Mouse (Mus musculus): ENCODE data around the gene Cdadc1. TPM values are rescaled to one million over a fixed set of nuclear protein-coding genes. Genes with fewer than 3 reads are reported as not detected.

The Cdadc1 gene
- polyA plus RNA-seq, 1 experiment from 2014 or later = 38.6 TPM

- CTCF ChIA-PET = interaction anchor here (1.4 to 2.1 kb wide), 2 partner anchors 9 to 12 kb away, joined by 5 to 7 read pairs; no protein-coding TSS in a partner anchor
- in situ Hi-C loops (cut with MboI; ENCODE audit: low pct_unique_long_range_greater_than_20kb) = no loop called here
- no peak for ATAC-seq
- TF ChIP-seq CTCF (IDR thresholded peaks at IDR 0.05) = no peak
- no peak for DNase-seq (ENCODE audit: low read depth, low spot score)
- H3K27me3 ChIP-seq = no peaks in the 10 kb centered on the region
- POLR2A ChIA-PET = no interaction called here
These were observed 53.8 kb downstream of the Cdadc1 start for GRCm38 (mm10) chr14:59543956-59544355.

- no peak for DNase-seq (ENCODE audit: low read depth, low spot score)
- in situ Hi-C loops (cut with MboI; ENCODE audit: low pct_unique_long_range_greater_than_20kb) = no loop called here
- H3K27me3 ChIP-seq = no peaks in the 10 kb centered on the region
- ATAC-seq = no peak
- POLR2A ChIA-PET = no interaction called here
- CTCF ChIA-PET = interaction anchor here (0.8 to 2.1 kb wide), 3 partner anchors 8 to 75 kb away, joined by 4 to 7 read pairs (median 5); no protein-coding TSS in a partner anchor
- no peak for TF ChIP-seq CTCF (IDR thresholded peaks at IDR 0.05)
These were observed 54.5 kb downstream of the Cdadc1 start for GRCm38 (mm10) chr14:59543158-59543826.

DNA sequence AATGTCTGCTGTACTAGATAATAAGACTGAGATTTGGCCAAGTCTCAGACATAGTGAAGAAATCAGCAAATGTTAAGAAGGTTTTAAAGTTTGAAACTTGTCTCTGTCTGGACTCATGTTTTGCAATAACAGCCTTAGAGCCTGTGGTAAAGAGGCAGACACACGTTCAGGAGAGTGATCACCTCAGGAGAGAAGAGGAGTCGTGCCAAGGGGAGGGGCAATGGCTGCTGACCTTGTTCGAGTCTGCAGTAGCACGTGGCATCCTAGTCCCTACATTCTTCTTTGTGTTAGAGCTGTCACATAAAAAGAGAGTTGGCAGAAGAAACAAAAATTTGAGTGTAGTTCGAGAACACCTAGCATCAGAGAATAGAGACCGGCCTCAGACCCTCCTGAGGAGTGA is 57.0 kb downstream of the Cdadc1 start:
- in situ Hi-C loops (cut with MboI; ENCODE audit: low pct_unique_long_range_greater_than_20kb) = no loop called here
- CTCF ChIA-PET = no interaction called here
- TF ChIP-seq CTCF (IDR thresholded peaks at IDR 0.05) = no peak
- no peaks in the 10 kb centered on the region for H3K27me3 ChIP-seq
- DNase-seq (ENCODE audit: low read depth, low spot score) (no peak), ATAC-seq (no peak)
- POLR2A ChIA-PET = no interaction called here

DNA sequence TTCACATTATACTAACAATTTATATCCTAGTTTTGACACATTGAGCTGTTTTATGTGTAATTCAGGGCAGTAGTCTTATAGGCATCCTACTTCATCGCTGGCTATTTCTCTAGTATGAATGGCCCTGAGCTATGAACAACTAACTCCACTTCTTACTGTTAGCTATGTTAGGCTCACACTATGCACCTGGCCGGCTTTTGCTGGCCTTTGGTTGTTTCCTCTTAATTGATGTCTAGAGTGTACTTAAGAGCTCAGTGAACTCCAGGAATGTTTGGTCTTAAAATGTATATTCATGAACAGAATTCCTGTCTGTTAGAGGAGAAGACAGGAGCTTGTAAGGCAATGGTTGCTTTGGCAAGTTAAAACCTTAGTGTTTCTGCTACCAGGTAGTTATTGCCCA is 57.5 kb downstream of the Cdadc1 start:
- DNase-seq (ENCODE audit: low read depth, low spot score) (no peak), ATAC-seq (no peak)
- ChIA-PET POLR2A (no interaction called here), CTCF (no interaction called here)
- H3K27me3 ChIP-seq = no peaks in the 10 kb centered on the region
- in situ Hi-C loops (cut with MboI; ENCODE audit: low pct_unique_long_range_greater_than_20kb) = no loop called here
- TF ChIP-seq CTCF (IDR thresholded peaks at IDR 0.05) = no peak

GRCm38 (mm10) chr14:59537829-59538432 is 59.8 kb downstream of the Cdadc1 start:
- POLR2A ChIA-PET = interaction anchor here (0.6 kb wide), 1 partner anchor 25 kb away, joined by 5 read pairs; no protein-coding TSS in a partner anchor
- no peak for TF ChIP-seq CTCF (IDR thresholded peaks at IDR 0.05)
- CTCF ChIA-PET = interaction anchor here (3.3 kb wide), 1 partner anchor 9 kb away, joined by 9 read pairs; no protein-coding TSS in a partner anchor

GRCm38 (mm10) chr14:59533908-59534307 is 63.9 kb downstream of the Cdadc1 start:
- TF ChIP-seq CTCF (IDR thresholded peaks at IDR 0.05) = no peak
- in situ Hi-C loops (cut with MboI; ENCODE audit: low pct_unique_long_range_greater_than_20kb) = no loop called here
- CTCF ChIA-PET = interaction anchor here (0.9 kb wide), 1 partner anchor 23 kb away, joined by 3 read pairs; no protein-coding TSS in a partner anchor
- DNase-seq (ENCODE audit: low read depth, low spot score) = no peak
- POLR2A ChIA-PET = interaction anchor here (0.6 kb wide), 1 partner anchor 17 kb away, joined by 3 read pairs; no protein-coding TSS in a partner anchor
- no peaks in the 10 kb centered on the region for H3K27me3 ChIP-seq
- ATAC-seq = no peak

More at GRCm38 (mm10) chr14:59537829-59538432, 59.8 kb downstream of the Cdadc1 start:
- no peak for ATAC-seq
- in situ Hi-C loops (cut with MboI; ENCODE audit: low pct_unique_long_range_greater_than_20kb) = no loop called here
- no peak for DNase-seq (ENCODE audit: low read depth, low spot score)
- H3K27me3 ChIP-seq = no peaks in the 10 kb centered on the region

DNA sequence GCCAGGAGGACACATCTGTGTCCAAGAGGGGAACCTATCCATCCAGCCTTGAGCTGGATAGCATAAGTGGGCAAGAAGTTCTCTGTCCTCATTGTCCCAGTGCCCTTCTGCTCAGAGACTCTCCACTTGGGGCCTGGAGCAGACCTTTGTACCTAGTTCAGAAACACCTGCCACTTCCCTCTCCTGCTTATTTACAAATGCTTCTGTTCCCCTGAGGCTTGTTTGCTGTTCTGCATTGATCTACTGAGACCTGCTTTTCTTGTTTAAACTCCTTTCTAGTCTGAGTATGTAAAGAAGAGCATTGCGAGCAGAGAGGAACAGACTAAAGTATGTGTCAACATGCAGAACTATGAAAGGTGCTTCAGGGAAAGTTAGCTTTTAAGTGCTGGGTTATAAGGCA is 64.8 kb downstream of the Cdadc1 start:
- no peak for TF ChIP-seq CTCF (IDR thresholded peaks at IDR 0.05)
- CTCF ChIA-PET = interaction anchor here (1.8 kb wide), 1 partner anchor 46 kb away, joined by 4 read pairs; no protein-coding TSS in a partner anchor
- ATAC-seq = no peak
- in situ Hi-C loops (cut with MboI; ENCODE audit: low pct_unique_long_range_greater_than_20kb) = no loop called here
- no peaks in the 10 kb centered on the region for H3K27me3 ChIP-seq
- POLR2A ChIA-PET = no interaction called here
- no peak for DNase-seq (ENCODE audit: low read depth, low spot score)

- ChIA-PET POLR2A (interaction anchor here (0.5 kb wide), 1 partner anchor 32 kb away, joined by 3 read pairs; no protein-coding TSS in a partner anchor), CTCF (no interaction called here)
- no peaks in the 10 kb centered on the region for H3K27me3 ChIP-seq
- ATAC-seq = no peak
- DNase-seq (ENCODE audit: low read depth, low spot score) = no peak
- in situ Hi-C loops (cut with MboI; ENCODE audit: low pct_unique_long_range_greater_than_20kb) = no loop called here
- no peak for TF ChIP-seq CTCF (IDR thresholded peaks at IDR 0.05)
These were observed 67.0 kb downstream of the Cdadc1 start for GRCm38 (mm10) chr14:59530801-59531200.

- H3K27me3 ChIP-seq = no peaks in the 10 kb centered on the region
- ChIA-PET CTCF (no interaction called here), POLR2A (no interaction called here)
- TF ChIP-seq CTCF (IDR thresholded peaks at IDR 0.05) = no peak
- in situ Hi-C loops (cut with MboI; ENCODE audit: low pct_unique_long_range_greater_than_20kb) = no loop called here
- ATAC-seq = no peak
- DNase-seq (ENCODE audit: low read depth, low spot score) = no peak
These were observed 71.9 kb downstream of the Cdadc1 start for GRCm38 (mm10) chr14:59525843-59526242.

- in situ Hi-C loops (cut with MboI; ENCODE audit: low pct_unique_long_range_greater_than_20kb) = no loop called here
- ChIA-PET POLR2A (no interaction called here), CTCF (no interaction called here)
- ATAC-seq (no peak), DNase-seq (ENCODE audit: low read depth, low spot score) (no peak)
- no peaks in the 10 kb centered on the region for H3K27me3 ChIP-seq
- no peak for TF ChIP-seq CTCF (IDR thresholded peaks at IDR 0.05)
These were observed 83.8 kb downstream of the Cdadc1 start for GRCm38 (mm10) chr14:59513922-59514444.

Other genes starting within 250 kb of the Cdadc1 start
- gene Phf11d, start 232.5 kb downstream of the Cdadc1 start, polyA plus RNA-seq (2021) = 3.6 TPM
- gene Phf11c, start 202.6 kb downstream of the Cdadc1 start, polyA plus RNA-seq (2021) = 0.28 TPM
- 5.6 TPM for gene Setdb2, start 157.1 kb downstream of the Cdadc1 start, polyA plus RNA-seq (2021)
- gene Cab39l, start 157.0 kb downstream of the Cdadc1 start, polyA plus RNA-seq (2021) = 24.8 TPM
- gene Shisa2, start 27.3 kb upstream of the Cdadc1 start, polyA plus RNA-seq (2021) = not detected